Mouse (Mus musculus) heart, adult 2 months (tissue): ENCODE results near the gene Fxr1. TPM values are rescaled to one million over a fixed set of nuclear protein-coding genes. Genes with fewer than 3 reads are reported as not detected.
A peak's percentile ranks its signal among the peaks of the same experiment; 100 is the strongest.

Experiments used
- DNase-seq, 2 experiments: peaks; one replicate each; pipeline ENCODE4 v3.0.0; 2021
- H3K27ac ChIP-seq: fragments of 200-600 bp; 2 replicates; pipeline ENCODE4 v1.8.1; 2022
- H3K27me3 ChIP-seq: fragments of 200-500 bp; 2 replicates; pipeline ENCODE4 v1.6.1; 2012; ENCODE audit warnings: mild to moderate bottlenecking, low read length, inconsistent platforms, mixed read lengths; ENCODE audit not compliant: control insufficient read depth, insufficient read depth
- H3K36me3 ChIP-seq: fragments of 200-500 bp; 2 replicates; pipeline ENCODE4 v1.6.1; 2012; ENCODE audit warnings: low read length, inconsistent platforms; ENCODE audit not compliant: control insufficient read depth, insufficient read depth
- H3K4me1 ChIP-seq: fragments of 200-500 bp; 2 replicates; pipeline ENCODE4 v1.6.1; 2011; ENCODE audit warnings: low read length; ENCODE audit not compliant: control insufficient read depth, insufficient read depth
- H3K4me3 ChIP-seq: fragments of 200-600 bp; 2 replicates; pipeline ENCODE4 v1.8.1; 2022
- H3K79me2 ChIP-seq: fragments of 200-500 bp; replicated peaks from 2 replicates; pipeline ENCODE4 v1.6.1; 2012; ENCODE audit warnings: mild to moderate bottlenecking, inconsistent platforms, low read length, moderate library complexity, mixed read lengths; ENCODE audit not compliant: control insufficient read depth, insufficient read depth
- H3K9ac ChIP-seq: fragments of 200-500 bp; 2 replicates; pipeline ENCODE4 v1.6.1; 2012; ENCODE audit warnings: low read depth, mild to moderate bottlenecking, control low read depth, inconsistent platforms, low read length, mixed read lengths
- CTCF ChIP-seq: fragments of 200-600 bp; IDR thresholded peaks from 2 replicates; pipeline ENCODE4 v1.8.1; 2022; ENCODE audit warnings: antibody characterized with exemption, mild to moderate bottlenecking, moderate library complexity
- EP300 ChIP-seq: fragments of 200-500 bp; IDR thresholded peaks from 2 replicates; pipeline ENCODE4 v1.6.1; 2011; ENCODE audit warnings: low read depth, low read length, control low read depth; ENCODE audit not compliant: insufficient read depth
- POLR2A ChIP-seq: fragments of 200-500 bp; IDR thresholded peaks from 2 replicates; pipeline ENCODE4 v1.6.1; 2011; ENCODE audit warnings: mild to moderate bottlenecking, low read depth, low read length, control low read depth; ENCODE audit not compliant: insufficient read depth
- WGBS: fragments of 180-500 bp; shearing (Covaris S2); methylation state at CpG from one replicate; pipeline ENCODE4 v1.1.7; 2018; 5-methylcytosine and 5-hydroxymethylcytosine counted together
- intact Hi-C: fragments of 180-260 bp; cut with DNase I; formaldehyde crosslinking; loops from one replicate; pipeline ENCODE4 v1.15.1; 2025
- polyA plus RNA-seq: library from polyadenylated mRNA; depleted of rRNA; stranded (reverse); fragments of >200 nt; gene quantifications from 2 replicates; pipeline ENCODE4 v1.2.3, GENCODE M21; 2012
- total RNA-seq, 2 experiments: library from RNA; stranded (reverse); gene quantifications; 2 replicates each; pipeline ENCODE4 v1.2.3; 2021

Gene Fxr1
- total and polyA plus RNA-seq, 3 experiments: 32.2 to 197 (median 177) TPM

GRCm38 (mm10) chr3:34006824-34007223 is 12.9 kb upstream of the Fxr1 start:
- Histone ChIP-seq H3K9ac (no peak overlapping the region), H3K27ac (no peak overlapping the region), H3K79me2 (no peaks in the 10 kb centered on the region), H3K36me3 (no peaks in the 10 kb centered on the region), H3K4me3 (no peak overlapping the region), H3K27me3 (no peaks in the 10 kb centered on the region), H3K4me1 (no peaks in the 10 kb centered on the region)
- intact Hi-C loops: no loop called here
- DNase-seq: no peak
- WGBS: 74% methylated on average over 3 of the region's 3 CpGs
- TF ChIP-seq EP300 (no peak), CTCF (no peak), POLR2A (no peak)

GRCm38 (mm10) chr3:34007611-34008010 is 12.1 kb upstream of the Fxr1 start:
- 68% methylated on average over 4 of the region's 4 CpGs for WGBS
- no peaks in the 10 kb centered on the region for H3K4me1 ChIP-seq
- H3K4me3 ChIP-seq: no peak overlapping the region
- no peaks in the 10 kb centered on the region for H3K36me3 ChIP-seq
- TF ChIP-seq POLR2A (no peak), CTCF (no peak), EP300 (no peak)
- H3K9ac ChIP-seq: no peak overlapping the region
- H3K79me2 ChIP-seq: no peaks in the 10 kb centered on the region
- intact Hi-C loops: loop anchor here (2.0 kb wide), 1 partner anchor 25 kb away; no protein-coding TSS in a partner anchor
- DNase-seq: no peak
- H3K27me3 ChIP-seq: no peaks in the 10 kb centered on the region
- H3K27ac ChIP-seq: peak overlapping the region; percentile 56; the same call in 1 of the 2 replicates

- DNase-seq: peak in 1 of 2 experiments; percentile 56
- no peaks in the 10 kb centered on the region for H3K4me1 ChIP-seq
- H3K9ac ChIP-seq: no peak overlapping the region
- no peaks in the 10 kb centered on the region for H3K79me2 ChIP-seq
- 50% methylated on average over 6 of the region's 6 CpGs for WGBS
- H3K27ac ChIP-seq: peak overlapping the region; percentile 56
- intact Hi-C loops: loop anchor here (2.0 kb wide), 1 partner anchor 25 kb away; no protein-coding TSS in a partner anchor
- H3K27me3 ChIP-seq: no peaks in the 10 kb centered on the region
- H3K4me3 ChIP-seq: no peak overlapping the region
- H3K36me3 ChIP-seq: no peaks in the 10 kb centered on the region
- no peak for TF ChIP-seq POLR2A
- TF ChIP-seq CTCF: no peak
- peak; percentile 94 for TF ChIP-seq EP300
These were observed 11.6 kb upstream of the Fxr1 start for GRCm38 (mm10) chr3:34008191-34008590.

- Histone ChIP-seq H3K27me3 (no peaks in the 10 kb centered on the region), H3K27ac (peak overlapping the region; percentile 96), H3K36me3 (peaks cover 17% of the 10 kb centered on the region), H3K4me3 (peak overlapping the region; percentile 99), H3K79me2 (peaks cover 6% of the 10 kb centered on the region; the same call in 1 of the 2 replicates), H3K4me1 (peaks cover 5% of the 10 kb centered on the region), H3K9ac (peak overlapping the region; percentile 100)
- TF ChIP-seq POLR2A (no peak), EP300 (no peak), CTCF (no peak)
- intact Hi-C loops: loop anchor here (2.0 to 5.0 kb wide), 2 partner anchors 20 to 33 kb away; no protein-coding TSS in a partner anchor
- WGBS: under 1% methylated on average over 60 of the region's 70 CpGs
- DNase-seq: peak; percentile 10 to 28
These were observed 877 bp downstream of the Fxr1 start for GRCm38 (mm10) chr3:34020382-34021258.

DNA sequence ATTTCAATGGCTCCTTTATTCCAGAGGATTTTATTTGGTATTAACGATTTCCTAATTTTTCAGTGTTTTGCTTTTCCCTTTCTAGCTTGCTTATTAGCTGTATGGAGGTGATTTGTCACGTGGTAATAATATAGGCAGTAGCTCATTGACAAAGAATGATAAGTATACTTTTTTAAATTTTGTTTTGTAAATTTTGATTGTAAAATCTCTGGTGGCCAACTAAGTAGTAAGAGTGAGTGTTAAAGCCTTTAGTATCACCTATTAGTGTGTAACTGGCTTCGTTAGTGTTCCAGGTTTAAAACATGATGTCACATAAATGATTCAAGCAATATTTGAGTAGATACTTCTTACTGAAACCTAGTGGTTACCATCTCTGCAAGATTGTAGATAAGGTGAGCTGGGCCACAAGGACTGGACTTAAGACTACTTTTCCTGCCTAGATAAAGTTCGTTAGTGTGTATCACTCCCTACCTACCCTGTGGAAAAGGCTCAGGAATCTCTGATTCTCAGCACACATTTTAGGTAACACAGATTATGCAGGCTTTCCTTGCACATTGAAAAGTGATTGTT is 1.6 kb downstream of the Fxr1 start:
- WGBS: 33% methylated on average over 4 of the region's 4 CpGs
- TF ChIP-seq CTCF: no peak
- no peak for TF ChIP-seq EP300
- no peak for TF ChIP-seq POLR2A
- no peak for DNase-seq
- peaks cover 17% of the 10 kb centered on the region for H3K36me3 ChIP-seq
- H3K27me3 ChIP-seq: no peaks in the 10 kb centered on the region
- no peak overlapping the region for H3K27ac ChIP-seq
- H3K79me2 ChIP-seq: peaks cover 6% of the 10 kb centered on the region; the same call in 1 of the 2 replicates
- peak overlapping the region; percentile 99 for H3K4me3 ChIP-seq
- peaks cover 6% of the 10 kb centered on the region for H3K4me1 ChIP-seq
- H3K9ac ChIP-seq: no peak overlapping the region
- intact Hi-C loops: loop anchor here (2.0 to 5.0 kb wide), 2 partner anchors 19 to 34 kb away; no protein-coding TSS in a partner anchor
